Mouse (Mus musculus): ENCODE results near the gene Phactr1.

GRCm38 (mm10) chr13:43131741-43132191 is 451.3 kb downstream of the Phactr1 start:
- no peak for TF ChIP-seq POLR2A (IDR thresholded peaks at IDR 0.05; ENCODE audit: borderline replicate concordance, control insufficient read depth, low read depth, low read length)
- no peak for TF ChIP-seq CTCF (IDR thresholded peaks at IDR 0.05; ENCODE audit: control insufficient read depth, insufficient read depth, low read length)

Data from bone marrow, adult 2 months (tissue).